Mouse (Mus musculus): ENCODE data around the gene Esm1.
A peak's percentile ranks its signal among the peaks of the same experiment; 100 is the strongest.
"Not testable (repeated sequence)": the region's sequence is repeated elsewhere in the genome, so short reads cannot be mapped to it uniquely, and the experiment has no call there.

Esm1 gene

DNA sequence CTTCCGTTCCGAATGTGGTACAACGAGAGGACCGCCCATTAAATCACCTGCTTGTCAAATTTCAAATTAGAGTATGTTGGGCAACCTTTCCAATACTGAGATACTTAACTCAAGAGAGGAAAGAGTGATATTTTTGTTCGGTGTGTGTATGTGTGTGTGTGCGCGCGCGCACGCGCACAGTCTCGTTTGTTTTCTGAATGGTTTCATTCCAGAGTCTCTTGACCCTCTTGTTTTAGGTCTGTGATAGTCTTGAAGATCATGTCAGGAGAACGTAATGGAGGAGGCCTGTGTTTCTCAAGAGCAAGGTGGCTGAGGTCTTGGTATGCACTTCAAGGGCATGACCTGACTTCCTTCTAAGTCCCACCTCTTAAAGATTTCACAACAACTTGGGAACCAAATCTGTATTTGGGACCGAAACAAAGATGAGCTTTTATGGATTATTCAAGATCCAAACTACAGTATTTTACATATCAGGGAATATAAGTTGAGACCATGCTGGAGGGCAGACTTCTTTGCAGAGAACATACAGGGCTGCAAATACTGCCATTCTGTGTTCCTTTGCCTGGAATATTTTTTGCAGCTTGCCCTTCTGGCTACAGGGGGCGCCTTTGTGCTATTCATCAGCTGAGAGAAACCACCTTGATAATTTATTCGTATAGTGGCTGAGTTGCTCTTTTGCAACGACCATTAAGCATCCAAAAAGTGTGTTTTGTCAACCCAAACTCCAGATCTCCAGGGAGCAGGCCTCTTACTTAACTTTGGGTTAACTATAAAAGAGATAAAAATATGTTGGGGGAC is 18.4 kb downstream of the Esm1 start:
- no peak for DNase-seq (ENCODE audit: low spot score in 2 of 2)

DNA sequence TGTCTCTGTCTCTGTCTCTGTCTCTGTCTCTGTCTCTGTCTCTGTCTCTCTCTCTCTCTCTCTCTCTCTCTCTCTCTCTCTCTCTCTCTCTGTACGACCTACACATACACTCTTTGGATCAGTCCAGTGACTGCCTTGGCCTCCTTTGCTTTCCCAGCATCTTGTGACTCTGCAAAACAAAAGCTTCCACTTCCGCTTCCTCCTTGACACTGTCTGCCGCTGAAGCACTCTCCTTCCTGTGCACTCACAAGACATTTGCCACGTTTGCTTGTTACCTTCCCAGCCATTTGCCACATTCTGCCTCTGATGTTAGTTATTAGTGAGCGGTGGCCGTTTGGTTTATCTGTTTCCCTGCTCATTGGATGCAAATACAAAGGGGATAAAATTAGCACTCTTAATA is 32.7 kb downstream of the Esm1 start:
- no peak for DNase-seq (ENCODE audit: low spot score in 2 of 2)

- no peak for DNase-seq (ENCODE audit: low spot score in 2 of 2)
These were observed 35.6 kb downstream of the Esm1 start for GRCm38 (mm10) chr13:113245025-113245424.

- not testable (repeated sequence) for DNase-seq (ENCODE audit: low spot score in 2 of 2)
These were observed 43.1 kb downstream of the Esm1 start for GRCm38 (mm10) chr13:113252580-113252979.

DNA sequence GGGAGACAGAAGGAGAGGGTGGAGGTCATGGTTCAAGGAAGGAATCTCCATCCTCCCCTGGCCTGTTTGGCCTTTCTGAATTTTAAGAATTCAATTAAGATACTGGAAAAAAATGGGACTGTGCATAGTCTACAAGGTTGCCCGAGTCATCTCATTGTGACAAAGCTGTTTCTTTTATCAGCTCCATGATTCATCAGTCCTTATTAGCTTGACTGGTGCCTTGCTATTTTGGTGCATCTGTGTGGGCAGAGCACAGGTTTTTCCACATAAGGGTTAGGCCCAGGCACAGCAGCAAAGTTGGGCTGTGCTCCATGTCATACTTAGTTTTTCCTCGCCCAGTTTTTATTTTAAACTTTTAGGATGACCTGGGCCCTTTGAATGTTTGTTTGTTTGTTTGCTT is 47.3 kb downstream of the Esm1 start:
- no peak for DNase-seq (ENCODE audit: low spot score in 2 of 2)

- no peak for DNase-seq (ENCODE audit: low spot score in 2 of 2)
These were observed 47.7 kb downstream of the Esm1 start for GRCm38 (mm10) chr13:113257190-113257589.

DNA sequence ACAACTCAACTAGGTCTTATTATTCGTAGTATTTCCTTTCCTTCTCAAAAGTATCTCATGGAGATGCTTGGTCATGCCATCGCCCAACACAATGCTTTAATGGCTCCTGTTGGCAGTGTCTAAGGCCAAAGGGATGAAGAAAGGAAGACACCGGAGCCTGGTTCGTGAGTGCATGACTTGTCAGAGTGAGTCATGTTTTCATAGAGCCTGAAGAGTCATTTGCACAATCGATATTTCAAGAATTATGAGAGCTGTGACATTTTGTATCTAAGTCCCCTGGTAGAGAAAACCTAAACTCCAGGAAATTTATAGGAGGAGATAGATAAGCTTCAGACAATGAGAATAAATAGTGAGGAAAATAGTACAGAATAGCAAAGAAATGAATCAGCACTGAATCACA is 49.8 kb downstream of the Esm1 start:
- no peak for DNase-seq (ENCODE audit: low spot score in 2 of 2)

GRCm38 (mm10) chr13:113262822-113263221 is 53.4 kb downstream of the Esm1 start:
- DNase-seq (ENCODE audit: low spot score in 2 of 2): no peak

GRCm38 (mm10) chr13:113265257-113265656 is 55.8 kb downstream of the Esm1 start:
- no peak for DNase-seq (ENCODE audit: low spot score in 2 of 2)

- peak; percentile 17 to 59 for DNase-seq (ENCODE audit: low spot score in 2 of 2)
These were observed 57.1 kb downstream of the Esm1 start for GRCm38 (mm10) chr13:113266495-113266951.

DNA sequence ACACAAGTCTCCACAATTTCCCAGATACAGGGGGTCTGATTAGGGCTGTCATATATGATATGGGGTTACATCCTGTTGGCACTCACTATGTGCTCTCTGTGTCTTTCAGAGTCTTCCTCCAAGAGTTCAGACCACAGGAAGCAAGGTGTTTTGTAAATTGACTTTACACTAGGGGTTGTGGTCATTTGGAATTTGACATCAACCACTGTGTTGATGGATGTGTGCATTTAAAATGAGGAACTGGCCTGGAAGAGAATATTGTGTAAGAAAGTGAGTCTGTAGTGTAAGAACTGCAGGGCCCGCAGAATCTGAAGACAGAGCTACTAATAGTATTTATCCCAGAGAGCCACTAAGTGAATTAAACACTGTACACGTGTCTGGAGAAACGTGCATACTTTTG is 57.7 kb downstream of the Esm1 start:
- DNase-seq (ENCODE audit: low spot score in 2 of 2): no peak

Data from heart, adult 9 months (tissue).